Mouse (Mus musculus): ENCODE results near the gene Hsd3b4. TPM values are rescaled to one million over a fixed set of nuclear protein-coding genes. Genes with fewer than 3 reads are reported as not detected.

Hsd3b4 gene
- polyA plus RNA-seq, 1 experiment from 2014 or later, result not detected

Other genes starting within 250 kb of the Hsd3b4 start
- gene Hmgcs2, start 230.1 kb downstream of the Hsd3b4 start, polyA plus RNA-seq (2015; fragmentation: Nextera tagmentation; extraction: Ambion mirVana), result 16.8 and 18.4 TPM in 2 replicates
- 105 and 137 TPM in 2 replicates for gene Phgdh, start 170.5 kb downstream of the Hsd3b4 start, polyA plus RNA-seq (2015; fragmentation: Nextera tagmentation; extraction: Ambion mirVana)
- 17.7 and 18.2 TPM in 2 replicates for gene Zfp697, start 128.1 kb downstream of the Hsd3b4 start, polyA plus RNA-seq (2015; fragmentation: Nextera tagmentation; extraction: Ambion mirVana)
- 0.12 TPM in 1 of 2 replicates, not detected in the other for gene Gm4450, start 53.4 kb downstream of the Hsd3b4 start, polyA plus RNA-seq (2015; fragmentation: Nextera tagmentation; extraction: Ambion mirVana)
- not detected in 2 replicates for gene Gm10681, start 78.3 kb upstream of the Hsd3b4 start, polyA plus RNA-seq (2015; fragmentation: Nextera tagmentation; extraction: Ambion mirVana)
- gene Hsd3b5, start 119.7 kb upstream of the Hsd3b4 start, polyA plus RNA-seq (2015; fragmentation: Nextera tagmentation; extraction: Ambion mirVana), result not detected in 2 replicates
- not detected in 2 replicates for gene Hsd3b2, start 214.0 kb upstream of the Hsd3b4 start, polyA plus RNA-seq (2015; fragmentation: Nextera tagmentation; extraction: Ambion mirVana)

All from midbrain, embryonic 16.5 days (tissue).